Mouse (Mus musculus): Measurements from ENCODE around the gene Bbx.

GRCm38 (mm10) chr16:50481341-50481740, 49.2 kb upstream of the Bbx start:
- no peak for TF ChIP-seq HCFC1 (IDR thresholded peaks at IDR 0.05; ENCODE audit: borderline replicate concordance, insufficient read depth, low read length)
- TF ChIP-seq ZC3H11A (IDR thresholded peaks at IDR 0.05; ENCODE audit: borderline replicate concordance, low read depth, low read length): no peak
